Mouse (Mus musculus): Measurements from ENCODE around the gene Zfp446. TPM values are rescaled to one million over a fixed set of nuclear protein-coding genes. Genes with fewer than 3 reads are reported as not detected.

Gene Zfp446
- polyA plus RNA-seq, 1 experiment from 2014 or later, result 6.7 TPM

GRCm38 (mm10) chr7:13010005-13010908 is 32.6 kb downstream of the Zfp446 start, which contains the start of gene Zbtb45:
Gene Zbtb45, minus strand, starts transcription at chr7:13010034.
- ATAC-seq, result 0 out of 2 replicates have a peak, but pooled peaks have one; percentile 6
- H3K27me3 ChIP-seq (replicated peaks), result no peaks in the 10 kb centered on the region
- H3K4me2 ChIP-seq (replicated peaks), result peak within 1 kb of the TSS; percentile 69
- H3K36me3 ChIP-seq, result peaks cover 16% of the 10 kb centered on the region
- peak within 1 kb of the TSS; percentile 98 for H3K27ac ChIP-seq
- H3K4me1 ChIP-seq (replicated peaks), result 0 out of 2 replicates have a peak, but pooled peaks cover 16% of the 10 kb centered on the region
- no peaks in the 10 kb centered on the region for H3K9me3 ChIP-seq
- peak within 1 kb of the TSS; percentile 80 for H3K4me3 ChIP-seq (replicated peaks)
- whole genome bisulfite sequencing, result 12% methylated on average over 26 of the region's 26 CpGs
- H3K9ac ChIP-seq, result peak within 1 kb of the TSS; percentile 95

GRCm38 (mm10) chr7:13013671-13014070 is 36.0 kb downstream of the Zfp446 start:
- 60% methylated on average over 4 of the region's 4 CpGs for WGBS
- Histone ChIP-seq H3K9me3 (no peaks in the 10 kb centered on the region), H3K4me1 (replicated peaks) (0 out of 2 replicates have a peak, but pooled peaks cover 5% of the 10 kb centered on the region), H3K4me2 (replicated peaks) (no peak overlapping the region), H3K27me3 (replicated peaks) (no peaks in the 10 kb centered on the region), H3K27ac (no peak overlapping the region), H3K9ac (no peak overlapping the region), H3K4me3 (replicated peaks) (no peak overlapping the region), H3K36me3 (no peaks in the 10 kb centered on the region)
- no peak for ATAC-seq

- no peak overlapping the region for H3K4me2 ChIP-seq (replicated peaks)
- 36% methylated on average over 6 of the region's 6 CpGs for WGBS
- ATAC-seq, result no peak
Measured at GRCm38 (mm10) chr7:13014275-13014839, 36.7 kb downstream of the Zfp446 start.

GRCm38 (mm10) chr7:13015217-13015616 is 37.6 kb downstream of the Zfp446 start:
- Histone ChIP-seq H3K4me3 (replicated peaks) (no peak overlapping the region), H3K9me3 (no peaks in the 10 kb centered on the region), H3K27me3 (replicated peaks) (no peaks in the 10 kb centered on the region), H3K36me3 (no peaks in the 10 kb centered on the region), H3K9ac (no peak overlapping the region), H3K4me1 (replicated peaks) (0 out of 2 replicates have a peak, but pooled peaks cover 5% of the 10 kb centered on the region), H3K4me2 (replicated peaks) (no peak overlapping the region), H3K27ac (no peak overlapping the region)
- 87% methylated on average over 1 of the region's 1 CpGs for WGBS
- no peak for ATAC-seq

More at GRCm38 (mm10) chr7:13014275-13014839, 36.7 kb downstream of the Zfp446 start:
- H3K27me3 ChIP-seq (replicated peaks), result no peaks in the 10 kb centered on the region
- H3K9me3 ChIP-seq, result no peaks in the 10 kb centered on the region
- H3K9ac ChIP-seq, result no peak overlapping the region
- no peak overlapping the region for H3K4me3 ChIP-seq (replicated peaks)
- H3K4me1 ChIP-seq (replicated peaks), result 0 out of 2 replicates have a peak, but pooled peaks cover 5% of the 10 kb centered on the region
- no peak overlapping the region for H3K27ac ChIP-seq
- H3K36me3 ChIP-seq, result no peaks in the 10 kb centered on the region

- H3K4me1 ChIP-seq (replicated peaks), result peaks cover 23% of the 10 kb centered on the region
Measured at GRCm38 (mm10) chr7:13022773-13023535, 45.3 kb downstream of the Zfp446 start.

GRCm38 (mm10) chr7:13023928-13024731 is 46.5 kb downstream of the Zfp446 start:
- Histone ChIP-seq H3K9ac (peak overlapping the region; percentile 98), H3K9me3 (no peaks in the 10 kb centered on the region), H3K4me1 (replicated peaks) (peaks cover 23% of the 10 kb centered on the region), H3K27ac (peak overlapping the region; percentile 100), H3K36me3 (peaks cover 28% of the 10 kb centered on the region), H3K4me2 (replicated peaks) (peak overlapping the region; percentile 91), H3K4me3 (replicated peaks) (peak overlapping the region; percentile 94), H3K27me3 (replicated peaks) (no peaks in the 10 kb centered on the region)
- peak; percentile 85 for ATAC-seq
- under 1% methylated on average over 84 of the region's 95 CpGs for WGBS

More at GRCm38 (mm10) chr7:13022773-13023535, 45.3 kb downstream of the Zfp446 start:
- peak overlapping the region; percentile 91 for H3K4me2 ChIP-seq (replicated peaks)
- peak overlapping the region; percentile 100 for H3K27ac ChIP-seq
- ATAC-seq, result peak; percentile 72
- no peaks in the 10 kb centered on the region for H3K9me3 ChIP-seq
- peak overlapping the region; percentile 94 for H3K4me3 ChIP-seq (replicated peaks)
- 2% methylated on average over 31 of the region's 31 CpGs for WGBS
- H3K27me3 ChIP-seq (replicated peaks), result no peaks in the 10 kb centered on the region
- peak overlapping the region; percentile 98 for H3K9ac ChIP-seq
- H3K36me3 ChIP-seq, result peaks cover 16% of the 10 kb centered on the region

GRCm38 (mm10) chr7:13024805-13025204 is 47.2 kb downstream of the Zfp446 start:
- peak overlapping the region; percentile 91 for H3K4me2 ChIP-seq (replicated peaks)
- under 1% methylated on average over 43 of the region's 44 CpGs for WGBS
- H3K9ac ChIP-seq, result peak overlapping the region; percentile 98
- peaks cover 23% of the 10 kb centered on the region for H3K4me1 ChIP-seq (replicated peaks)
- peak; percentile 67 for ATAC-seq
- peak overlapping the region; percentile 94 for H3K4me3 ChIP-seq (replicated peaks)
- H3K9me3 ChIP-seq, result no peaks in the 10 kb centered on the region
- peak overlapping the region; percentile 100 for H3K27ac ChIP-seq
- no peaks in the 10 kb centered on the region for H3K27me3 ChIP-seq (replicated peaks)
- peaks cover 35% of the 10 kb centered on the region for H3K36me3 ChIP-seq

- Histone ChIP-seq H3K9me3 (no peaks in the 10 kb centered on the region), H3K4me1 (replicated peaks) (peaks cover 23% of the 10 kb centered on the region), H3K9ac (peak overlapping the region; percentile 98), H3K36me3 (peaks cover 43% of the 10 kb centered on the region), H3K27ac (0 out of 2 replicates have a peak overlapping the region, but pooled peaks have one; percentile 100), H3K4me3 (replicated peaks) (peak overlapping the region; percentile 94), H3K4me2 (replicated peaks) (peak overlapping the region; percentile 91), H3K27me3 (replicated peaks) (no peaks in the 10 kb centered on the region)
- 29% methylated on average over 4 of the region's 4 CpGs for WGBS
- ATAC-seq, result no peak
Measured at GRCm38 (mm10) chr7:13025511-13026112, 48.0 kb downstream of the Zfp446 start.

GRCm38 (mm10) chr7:13028986-13029385 is 51.3 kb downstream of the Zfp446 start:
- H3K27ac ChIP-seq, result no peak overlapping the region
- peaks cover 23% of the 10 kb centered on the region for H3K4me1 ChIP-seq (replicated peaks)
- no peak overlapping the region for H3K9ac ChIP-seq
- WGBS, result 92% methylated on average over 4 of the region's 4 CpGs
- H3K27me3 ChIP-seq (replicated peaks), result no peaks in the 10 kb centered on the region
- no peak overlapping the region for H3K4me2 ChIP-seq (replicated peaks)
- H3K36me3 ChIP-seq, result peaks cover 58% of the 10 kb centered on the region
- ATAC-seq, result no peak
- H3K9me3 ChIP-seq, result no peaks in the 10 kb centered on the region
- no peak overlapping the region for H3K4me3 ChIP-seq (replicated peaks)

GRCm38 (mm10) chr7:13031069-13031468 is 53.4 kb downstream of the Zfp446 start:
- Histone ChIP-seq H3K4me2 (replicated peaks) (no peak overlapping the region), H3K4me3 (replicated peaks) (no peak overlapping the region), H3K9ac (no peak overlapping the region), H3K27me3 (replicated peaks) (no peaks in the 10 kb centered on the region), H3K27ac (no peak overlapping the region), H3K36me3 (peaks cover 68% of the 10 kb centered on the region), H3K9me3 (no peaks in the 10 kb centered on the region), H3K4me1 (replicated peaks) (peaks cover 26% of the 10 kb centered on the region)
- ATAC-seq, result no peak
- 73% methylated on average over 5 of the region's 5 CpGs for WGBS

GRCm38 (mm10) chr7:13031983-13032382 is 54.3 kb downstream of the Zfp446 start:
- no peak for ATAC-seq
- WGBS, result 69% methylated on average over 2 of the region's 2 CpGs
- no peak overlapping the region for H3K4me2 ChIP-seq (replicated peaks)
- H3K27ac ChIP-seq, result no peak overlapping the region
- peaks cover 29% of the 10 kb centered on the region for H3K4me1 ChIP-seq (replicated peaks)
- H3K36me3 ChIP-seq, result peaks cover 65% of the 10 kb centered on the region
- H3K9me3 ChIP-seq, result no peaks in the 10 kb centered on the region
- H3K4me3 ChIP-seq (replicated peaks), result no peak overlapping the region
- no peak overlapping the region for H3K9ac ChIP-seq
- no peaks in the 10 kb centered on the region for H3K27me3 ChIP-seq (replicated peaks)

Data from intestine, embryonic 15.5 days (tissue).